Mouse (Mus musculus): Measurements from ENCODE around the gene Wfdc11.
"Not testable (repeated sequence)": the region's sequence is repeated elsewhere in the genome, so short reads cannot be mapped to it uniquely, and the experiment has no call there.

GRCm38 (mm10) chr2:164716194-164716786 lies 42.4 kb upstream of the Wfdc11 start:
- TF ChIP-seq GATA1 (IDR thresholded peaks at IDR 0.05; ENCODE audit: borderline replicate concordance, low read length); FLI1 (IDR thresholded peaks at IDR 0.05; ENCODE audit: low read length): not testable (repeated sequence)

Data from megakaryocyte, embryonic 14.5 days (primary cell).